Mouse (Mus musculus): ENCODE data around the gene Slc39a10. TPM values are rescaled to one million over a fixed set of nuclear protein-coding genes. Genes with fewer than 3 reads are reported as not detected.

The Slc39a10 gene
- polyA plus RNA-seq (2016; fragmentation: Nextera tagmentation; extraction: Ambion mirVana): 61.7 and 66.0 TPM in 2 replicates

- Histone ChIP-seq H3K9me3 (replicated peaks) (no peaks in the 10 kb centered on the region), H3K36me3 (no peaks in the 10 kb centered on the region), H3K4me1 (peaks cover 11% of the 10 kb centered on the region), H3K4me3 (no peak within 1 kb of the TSS), H3K27me3 (ENCODE audit: low read depth, poor library complexity, severe bottlenecking) (no peaks in the 10 kb centered on the region), H3K27ac (replicated peaks) (no peak within 1 kb of the TSS)
- DNase-seq (ENCODE audit: low spot score): no peak
- 68% methylated on average over 3 of the region's 3 CpGs for WGBS
Measured at GRCm38 (mm10) chr1:46892752-46893151, at the start of gene Slc39a10. Slc39a10 (minus strand) TSS chr1:46892852.

- no peak overlapping the region for H3K4me3 ChIP-seq
- no peaks in the 10 kb centered on the region for H3K36me3 ChIP-seq
- WGBS: 87% methylated on average over 2 of the region's 2 CpGs
- H3K27ac ChIP-seq (replicated peaks): no peak overlapping the region
- H3K4me1 ChIP-seq: no peaks in the 10 kb centered on the region
- H3K27me3 ChIP-seq (ENCODE audit: low read depth, poor library complexity, severe bottlenecking): no peaks in the 10 kb centered on the region
- no peaks in the 10 kb centered on the region for H3K9me3 ChIP-seq (replicated peaks)
- DNase-seq (ENCODE audit: low spot score): no peak
Measured at GRCm38 (mm10) chr1:46939295-46939694, 46.6 kb upstream of the Slc39a10 start.

- no peak overlapping the region for H3K4me3 ChIP-seq
- DNase-seq (ENCODE audit: low spot score): no peak
- H3K4me1 ChIP-seq: no peaks in the 10 kb centered on the region
- 93% methylated on average over 2 of the region's 2 CpGs for WGBS
- H3K9me3 ChIP-seq (replicated peaks): no peaks in the 10 kb centered on the region
- H3K27ac ChIP-seq (replicated peaks): no peak overlapping the region
- no peaks in the 10 kb centered on the region for H3K27me3 ChIP-seq (ENCODE audit: low read depth, poor library complexity, severe bottlenecking)
- no peaks in the 10 kb centered on the region for H3K36me3 ChIP-seq
Measured at GRCm38 (mm10) chr1:46937641-46938040, 45.0 kb upstream of the Slc39a10 start.

- Histone ChIP-seq H3K36me3 (no peaks in the 10 kb centered on the region), H3K9me3 (replicated peaks) (no peaks in the 10 kb centered on the region), H3K4me1 (no peaks in the 10 kb centered on the region), H3K27ac (replicated peaks) (no peak overlapping the region), H3K27me3 (ENCODE audit: low read depth, poor library complexity, severe bottlenecking) (no peaks in the 10 kb centered on the region), H3K4me3 (no peak overlapping the region)
- no peak for DNase-seq (ENCODE audit: low spot score)
Measured at GRCm38 (mm10) chr1:46927104-46927503, 34.5 kb upstream of the Slc39a10 start.

- Histone ChIP-seq H3K4me3 (no peak overlapping the region), H3K27me3 (ENCODE audit: low read depth, poor library complexity, severe bottlenecking) (no peaks in the 10 kb centered on the region), H3K4me1 (no peaks in the 10 kb centered on the region), H3K36me3 (no peaks in the 10 kb centered on the region), H3K9me3 (replicated peaks) (no peaks in the 10 kb centered on the region), H3K27ac (replicated peaks) (no peak overlapping the region)
- 90% methylated on average over 3 of the region's 3 CpGs for WGBS
- DNase-seq (ENCODE audit: low spot score): no peak
Measured at GRCm38 (mm10) chr1:46926239-46926638, 33.6 kb upstream of the Slc39a10 start.

- Histone ChIP-seq H3K27ac (replicated peaks) (no peak overlapping the region), H3K9me3 (replicated peaks) (no peaks in the 10 kb centered on the region), H3K4me1 (no peaks in the 10 kb centered on the region), H3K27me3 (ENCODE audit: low read depth, poor library complexity, severe bottlenecking) (no peaks in the 10 kb centered on the region), H3K4me3 (no peak overlapping the region), H3K36me3 (no peaks in the 10 kb centered on the region)
- no peak for DNase-seq (ENCODE audit: low spot score)
Measured at GRCm38 (mm10) chr1:46924992-46925391, 32.3 kb upstream of the Slc39a10 start.

GRCm38 (mm10) chr1:46922904-46923303, 30.3 kb upstream of the Slc39a10 start:
- WGBS: 88% methylated on average over 7 of the region's 7 CpGs
- Histone ChIP-seq H3K27me3 (ENCODE audit: low read depth, poor library complexity, severe bottlenecking) (no peaks in the 10 kb centered on the region), H3K36me3 (no peaks in the 10 kb centered on the region), H3K4me3 (no peak overlapping the region), H3K27ac (replicated peaks) (no peak overlapping the region), H3K4me1 (no peaks in the 10 kb centered on the region), H3K9me3 (replicated peaks) (no peaks in the 10 kb centered on the region)
- no peak for DNase-seq (ENCODE audit: low spot score)

GRCm38 (mm10) chr1:46921630-46922029, 29.0 kb upstream of the Slc39a10 start:
- DNase-seq (ENCODE audit: low spot score): no peak
- Histone ChIP-seq H3K4me3 (no peak overlapping the region), H3K36me3 (no peaks in the 10 kb centered on the region), H3K27me3 (ENCODE audit: low read depth, poor library complexity, severe bottlenecking) (no peaks in the 10 kb centered on the region), H3K4me1 (no peaks in the 10 kb centered on the region), H3K27ac (replicated peaks) (no peak overlapping the region), H3K9me3 (replicated peaks) (no peaks in the 10 kb centered on the region)

- DNase-seq (ENCODE audit: low spot score): no peak
- Histone ChIP-seq H3K27me3 (ENCODE audit: low read depth, poor library complexity, severe bottlenecking) (no peaks in the 10 kb centered on the region), H3K4me3 (no peak overlapping the region), H3K4me1 (no peaks in the 10 kb centered on the region), H3K27ac (replicated peaks) (no peak overlapping the region), H3K9me3 (replicated peaks) (0 out of 2 replicates have a peak, but pooled peaks cover 2% of the 10 kb centered on the region), H3K36me3 (no peaks in the 10 kb centered on the region)
Measured at GRCm38 (mm10) chr1:46916237-46916636, 23.6 kb upstream of the Slc39a10 start.

DNA sequence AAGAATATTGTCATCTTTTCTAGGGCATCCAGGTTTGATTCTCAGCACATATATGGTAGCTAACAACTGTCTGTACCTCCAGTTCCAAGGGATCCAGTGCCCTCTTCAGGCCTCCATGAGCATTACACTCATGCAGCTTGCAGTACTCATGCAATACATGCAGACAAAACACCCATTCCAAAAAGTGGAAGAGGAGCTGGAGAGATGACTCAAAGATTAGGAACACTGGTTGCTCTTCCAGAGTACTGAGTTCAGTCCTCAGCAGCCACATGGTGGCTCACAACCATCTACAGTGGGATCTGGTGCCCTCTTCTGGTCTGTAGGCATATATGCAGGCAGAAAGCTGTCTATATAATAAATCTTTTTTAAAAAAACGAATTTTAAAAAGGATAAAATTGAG, 21.7 kb upstream of the Slc39a10 start:
- H3K4me3 ChIP-seq: no peak overlapping the region
- no peak for DNase-seq (ENCODE audit: low spot score)
- 0 out of 2 replicates have a peak, but pooled peaks cover 2% of the 10 kb centered on the region for H3K9me3 ChIP-seq (replicated peaks)
- no peaks in the 10 kb centered on the region for H3K4me1 ChIP-seq
- no peaks in the 10 kb centered on the region for H3K27me3 ChIP-seq (ENCODE audit: low read depth, poor library complexity, severe bottlenecking)
- H3K36me3 ChIP-seq: no peaks in the 10 kb centered on the region
- H3K27ac ChIP-seq (replicated peaks): no peak overlapping the region
- WGBS: 59% methylated on average over 1 of the region's 1 CpGs

DNA sequence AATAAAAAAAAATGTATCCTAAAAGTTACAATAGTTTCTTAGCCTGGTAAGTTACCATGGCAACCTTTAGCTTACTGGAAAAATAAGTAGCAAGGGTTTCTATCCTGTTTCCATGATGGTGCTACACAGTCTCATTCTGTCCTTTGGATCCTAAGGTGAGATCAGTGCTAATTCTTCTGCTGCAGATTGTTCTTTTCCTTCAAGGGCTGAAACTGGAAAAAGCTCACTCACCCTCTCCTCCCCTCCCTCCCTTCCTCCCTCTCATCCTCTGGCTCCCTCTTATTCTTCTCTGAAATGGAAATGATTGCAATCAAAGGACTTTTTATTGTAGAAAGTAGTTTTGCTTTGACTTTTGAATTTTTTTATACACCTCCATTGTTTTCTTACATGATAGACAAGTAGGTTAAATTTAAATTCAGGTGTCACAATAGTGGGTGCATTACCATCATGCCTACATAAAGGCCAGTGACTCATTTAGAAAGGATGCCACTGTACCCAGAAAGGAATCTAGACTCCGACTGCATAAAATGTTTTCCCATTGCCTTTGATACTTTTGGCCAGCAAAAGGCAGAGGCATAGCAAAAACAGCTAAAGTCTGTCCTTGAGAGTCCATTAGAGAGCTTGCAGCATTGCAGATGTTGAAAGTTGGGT, 20.0 kb upstream of the Slc39a10 start:
- no peaks in the 10 kb centered on the region for H3K4me1 ChIP-seq
- DNase-seq (ENCODE audit: low spot score): no peak
- H3K4me3 ChIP-seq: no peak overlapping the region
- H3K9me3 ChIP-seq (replicated peaks): 0 out of 2 replicates have a peak, but pooled peaks cover 2% of the 10 kb centered on the region
- 90% methylated on average over 1 of the region's 1 CpGs for WGBS
- no peaks in the 10 kb centered on the region for H3K27me3 ChIP-seq (ENCODE audit: low read depth, poor library complexity, severe bottlenecking)
- no peak overlapping the region for H3K27ac ChIP-seq (replicated peaks)
- no peaks in the 10 kb centered on the region for H3K36me3 ChIP-seq

GRCm38 (mm10) chr1:46910154-46910553, 17.5 kb upstream of the Slc39a10 start:
- 89% methylated on average over 3 of the region's 3 CpGs for WGBS
- no peaks in the 10 kb centered on the region for H3K27me3 ChIP-seq (ENCODE audit: low read depth, poor library complexity, severe bottlenecking)

DNA sequence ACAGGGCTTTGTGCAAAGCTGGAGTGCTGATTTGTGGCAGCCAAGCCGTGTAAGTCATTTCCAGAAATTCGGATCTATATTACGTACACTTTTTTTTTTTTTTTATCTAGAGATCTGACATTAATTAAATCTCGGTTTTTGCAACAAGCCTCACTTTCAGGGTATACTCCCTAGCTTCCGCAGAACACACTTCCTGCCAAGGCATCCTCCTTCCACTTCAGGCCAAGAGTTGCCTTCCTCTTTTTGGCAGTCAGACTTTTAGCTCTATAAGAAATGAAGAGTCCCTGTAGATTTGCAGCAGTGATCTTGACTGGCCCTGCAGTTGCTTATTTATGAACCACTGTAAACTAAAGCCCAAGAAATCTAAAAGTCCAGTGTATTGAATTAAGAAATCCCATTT, 13.1 kb upstream of the Slc39a10 start:
- Histone ChIP-seq H3K27me3 (ENCODE audit: low read depth, poor library complexity, severe bottlenecking) (no peaks in the 10 kb centered on the region), H3K27ac (replicated peaks) (no peak overlapping the region), H3K36me3 (no peaks in the 10 kb centered on the region), H3K9me3 (replicated peaks) (no peaks in the 10 kb centered on the region), H3K4me3 (no peak overlapping the region), H3K4me1 (no peaks in the 10 kb centered on the region)
- WGBS: 92% methylated on average over 5 of the region's 5 CpGs
- no peak for DNase-seq (ENCODE audit: low spot score)

More at GRCm38 (mm10) chr1:46910154-46910553, 17.5 kb upstream of the Slc39a10 start:
- Histone ChIP-seq H3K27ac (replicated peaks) (no peak overlapping the region), H3K4me3 (no peak overlapping the region), H3K4me1 (no peaks in the 10 kb centered on the region), H3K9me3 (replicated peaks) (0 out of 2 replicates have a peak, but pooled peaks cover 2% of the 10 kb centered on the region), H3K36me3 (no peaks in the 10 kb centered on the region)
- DNase-seq (ENCODE audit: low spot score): no peak

All from midbrain, embryonic 10.5 days (tissue).